ENCODE assay signal across 14 mouse cellular contexts in genomic region chr12:12723724-12724487, GRCm38 (mm10).
DNase-seq lines count a peak whose midpoint lies in the region; ATAC-seq and TF ChIP-seq lines count a peak whose summit lies in the region.
"Had no signal": no experiment of that assay in that cellular context is flagged by ENCODE, and none has a peak within 500 bp of the region (broad histone marks: within the 10 kb centered on the region; RNA-seq: fewer than 3 reads in every experiment).

No protein-coding gene starts in this region.

- TF ChIP-seq POLR2A in kidney, adult 2 months (IDR thresholded peaks at IDR 0.05; ENCODE audit: low read depth, low read length) = no peak

- no peak overlapping the region for H3K4me3 ChIP-seq in embryonic facial prominence, embryonic 11.5 days (ENCODE audit: low read depth, low read length)
- H3K4me3 ChIP-seq in hindbrain, embryonic 12.5 days = no peak overlapping the region
- no peak overlapping the region for H3K4me3 ChIP-seq in midbrain, embryonic 16.5 days (ENCODE audit: low read depth, low read length)
- no peak overlapping the region for H3K4me3 ChIP-seq in kidney, adult 2 months (ENCODE audit: insufficient read depth, low read depth, low read length)
- H3K4me3 ChIP-seq: erythroblast, embryonic 14.5 days; kidney, embryonic 15.5 days had no signal

- TF ChIP-seq CTCF in kidney, adult 2 months (conservative IDR thresholded peaks at IDR 0.05; ENCODE audit: insufficient read depth, insufficient read length, low read depth, low read length) = no peak

- DNase-seq in embryo, embryonic 10 days (ENCODE audit: low spot score) = peak; percentile 78
- no peak for DNase-seq in embryonic facial prominence, embryonic 11.5 days (ENCODE audit: low spot score)
- DNase-seq in adrenal gland, adult 18-20 months (ENCODE audit: low spot score in 2 of 2) = no peak
- DNase-seq in thymus, adult 18-20 months = no peak
- no peak for DNase-seq in adipocyte (ENCODE audit: low spot score)
- no peak for DNase-seq in kidney, adult 2 months
- DNase-seq: cerebellum, postnatal 25 days; heart, postnatal 14 days; right cerebral cortex, adult 18-20 months; thymus, postnatal 25 days had no signal

- 69% methylated on average over 12 of the region's 12 CpGs for WGBS in embryonic facial prominence, embryonic 11.5 days
- 35% methylated on average over 12 of the region's 12 CpGs for WGBS in hindbrain, embryonic 12.5 days
- 25% methylated on average over 12 of the region's 12 CpGs for WGBS in midbrain, embryonic 16.5 days
- WGBS in kidney, adult 2 months = 79% methylated on average over 12 of the region's 12 CpGs

- H3K36me3 ChIP-seq in embryonic facial prominence, embryonic 11.5 days (replicated peaks; ENCODE audit: control insufficient read depth, insufficient read depth, low read depth, low read length) = no peaks in the 10 kb centered on the region
- H3K36me3 ChIP-seq in hindbrain, embryonic 12.5 days = no peaks in the 10 kb centered on the region
- no peaks in the 10 kb centered on the region for H3K36me3 ChIP-seq in midbrain, embryonic 16.5 days (ENCODE audit: control insufficient read depth, insufficient read depth, low read length)
- no peaks in the 10 kb centered on the region for H3K36me3 ChIP-seq in kidney, adult 2 months (ENCODE audit: control insufficient read depth, insufficient read depth, low read length)
- H3K36me3 ChIP-seq: kidney, embryonic 15.5 days had no signal

- 0 out of 2 replicates have a peak, but pooled peaks cover 3% of the 10 kb centered on the region for H3K4me1 ChIP-seq in embryonic facial prominence, embryonic 11.5 days (ENCODE audit: control insufficient read depth, insufficient read depth, low read length)
- H3K4me1 ChIP-seq in hindbrain, embryonic 12.5 days = peaks cover 34% of the 10 kb centered on the region
- H3K4me1 ChIP-seq in midbrain, embryonic 16.5 days (ENCODE audit: control insufficient read depth, insufficient read depth, low read length) = peaks cover 26% of the 10 kb centered on the region
- H3K4me1 ChIP-seq in kidney, adult 2 months (ENCODE audit: control insufficient read depth, insufficient read depth, low read length) = no peaks in the 10 kb centered on the region

- no peak overlapping the region for H3K27ac ChIP-seq in embryonic facial prominence, embryonic 11.5 days (replicated peaks; ENCODE audit: low read depth, low read length)
- H3K27ac ChIP-seq in hindbrain, embryonic 12.5 days = peak overlapping the region; percentile 71
- H3K27ac ChIP-seq in midbrain, embryonic 16.5 days (ENCODE audit: low read length) = peak overlapping the region; percentile 29
- H3K27ac ChIP-seq in kidney, adult 2 months (ENCODE audit: insufficient read depth, low read depth, low read length) = no peak overlapping the region
- H3K27ac ChIP-seq: kidney, embryonic 15.5 days had no signal

- H3K9ac ChIP-seq in embryonic facial prominence, embryonic 11.5 days (replicated peaks; ENCODE audit: low read length) = peak overlapping the region; percentile 13; the same call in 1 of the 2 replicates
- peak overlapping the region; percentile 38; the same call in 1 of the 2 replicates for H3K9ac ChIP-seq in hindbrain, embryonic 12.5 days
- H3K9ac ChIP-seq in midbrain, embryonic 16.5 days (ENCODE audit: low read depth, low read length) = no peak overlapping the region; the same call in 1 of the 2 replicates
- H3K9ac ChIP-seq: kidney, embryonic 15.5 days had no signal

- no peaks in the 10 kb centered on the region for H3K27me3 ChIP-seq in embryonic facial prominence, embryonic 11.5 days (ENCODE audit: control insufficient read depth, insufficient read depth, low read length)
- no peaks in the 10 kb centered on the region for H3K27me3 ChIP-seq in hindbrain, embryonic 12.5 days
- H3K27me3 ChIP-seq in midbrain, embryonic 16.5 days (ENCODE audit: control insufficient read depth, insufficient read depth, low read depth, low read length) = no peaks in the 10 kb centered on the region
- no peaks in the 10 kb centered on the region for H3K27me3 ChIP-seq in kidney, adult 2 months (replicated peaks; ENCODE audit: control insufficient read depth, insufficient read depth, low read length)

- ATAC-seq in embryonic facial prominence, embryonic 11.5 days (replicated peaks; ENCODE audit: insufficient number of reproducible peaks, low FRiP score, low TSS enrichment, low read depth) = 0 out of 2 replicates have a peak, but pooled peaks have one; percentile 10
- ATAC-seq in hindbrain, embryonic 12.5 days (ENCODE audit: low FRiP score) = peak; percentile 43
- ATAC-seq in midbrain, embryonic 16.5 days = peak; percentile 70

- H3K9me3 ChIP-seq in embryonic facial prominence, embryonic 11.5 days (replicated peaks; ENCODE audit: control insufficient read depth, low read length) = no peaks in the 10 kb centered on the region
- H3K9me3 ChIP-seq in hindbrain, embryonic 12.5 days (replicated peaks) = no peaks in the 10 kb centered on the region
- no peaks in the 10 kb centered on the region for H3K9me3 ChIP-seq in midbrain, embryonic 16.5 days (replicated peaks; ENCODE audit: control insufficient read depth, low read length, poor library complexity, severe bottlenecking)

- no peak overlapping the region for H3K4me2 ChIP-seq in embryonic facial prominence, embryonic 11.5 days (ENCODE audit: low read depth, low read length)
- peak overlapping the region; percentile 44 for H3K4me2 ChIP-seq in hindbrain, embryonic 12.5 days (replicated peaks)
- H3K4me2 ChIP-seq in midbrain, embryonic 16.5 days (ENCODE audit: low read length) = peak overlapping the region; percentile 50
- H3K4me2 ChIP-seq: kidney, embryonic 15.5 days had no signal

Comparison
In these comparisons a context has a peak if more than half of its experiments do, and no peak if none do; other contexts are left out.
1. ATAC-seq: peak in every context shown above with its lines; median percentile 70 in midbrain, embryonic 16.5 days; 43 in hindbrain, embryonic 12.5 days; 10 in embryonic facial prominence, embryonic 11.5 days.
2. H3K27ac ChIP-seq: peak in hindbrain, embryonic 12.5 days (single experiment) and midbrain, embryonic 16.5 days (single experiment); none in embryonic facial prominence, embryonic 11.5 days (single experiment) and kidney, adult 2 months (single experiment).